Mouse (Mus musculus): ENCODE measurements at regions not wholly inside any gene's neighbourhood (a gene's known extent, or its start where the extent isn't known, plus 50 kb on each side); places are given as distances from the start of the nearest gene placed in this dataset.
"Not testable (repeated sequence)": the region's sequence is repeated elsewhere in the genome, so short reads cannot be mapped to it uniquely, and the experiment has no call there.

GRCm38 (mm10) chr7:116754556-116754955, 250.4 kb downstream of the Nucb2 start:
- Histone ChIP-seq H3K9me3 (ENCODE audit: control insufficient read depth, low read length) (no peaks in the 10 kb centered on the region), H3K4me3 (ENCODE audit: low read depth, low read length) (no peak overlapping the region), H3K4me2 (ENCODE audit: low read length) (no peak overlapping the region), H3K4me1 (replicated peaks; ENCODE audit: control insufficient read depth, insufficient read depth, low read length) (no peaks in the 10 kb centered on the region), H3K36me3 (ENCODE audit: control insufficient read depth, insufficient read depth, low read length) (no peaks in the 10 kb centered on the region), H3K9ac (ENCODE audit: low read length) (no peak overlapping the region), H3K27ac (ENCODE audit: low read depth) (no peak overlapping the region), H3K27me3 (replicated peaks; ENCODE audit: control insufficient read depth, insufficient read depth, low read length) (no peaks in the 10 kb centered on the region)
- DNase-seq (ENCODE audit: low spot score): no peak
- no peak for ATAC-seq (replicated peaks; ENCODE audit: low FRiP score, low TSS enrichment, low read depth)

DNA sequence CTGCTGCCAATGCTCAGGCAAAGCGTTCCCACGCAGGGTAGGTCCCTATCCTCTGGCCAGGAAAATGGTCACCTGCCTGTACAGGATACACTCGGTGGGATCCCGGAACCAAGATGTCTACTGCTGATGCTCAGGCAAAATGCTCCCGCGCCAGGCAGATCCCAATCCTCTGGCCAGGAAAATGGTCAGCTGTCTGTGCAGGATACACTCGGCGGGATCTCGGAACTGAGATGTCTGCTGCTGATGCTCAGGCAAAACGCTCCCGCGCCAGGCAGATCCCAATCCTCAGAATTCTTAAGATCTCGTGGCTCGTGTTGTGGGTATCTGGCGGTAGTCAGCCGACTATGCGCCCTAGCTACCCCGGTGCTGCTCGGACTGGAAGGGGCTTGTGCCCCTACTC, 288.0 kb downstream of the Nucb2 start:
- H3K27me3 ChIP-seq (replicated peaks; ENCODE audit: control insufficient read depth, insufficient read depth, low read length); H3K9me3 ChIP-seq (ENCODE audit: control insufficient read depth, low read length); H3K4me2 ChIP-seq (ENCODE audit: low read length); H3K9ac ChIP-seq (ENCODE audit: low read length); H3K36me3 ChIP-seq (ENCODE audit: control insufficient read depth, insufficient read depth, low read length); H3K4me1 ChIP-seq (replicated peaks; ENCODE audit: control insufficient read depth, insufficient read depth, low read length); DNase-seq (ENCODE audit: low spot score); H3K27ac ChIP-seq (ENCODE audit: low read depth); ATAC-seq (replicated peaks; ENCODE audit: low FRiP score, low TSS enrichment, low read depth); H3K4me3 ChIP-seq (ENCODE audit: low read depth, low read length): not testable (repeated sequence)
- WGBS: 87% methylated on average over 19 of the region's 19 CpGs

- Histone ChIP-seq H3K9ac (ENCODE audit: low read length) (no peak overlapping the region), H3K4me3 (ENCODE audit: low read depth, low read length) (no peak overlapping the region), H3K9me3 (ENCODE audit: control insufficient read depth, low read length) (no peaks in the 10 kb centered on the region), H3K27ac (ENCODE audit: low read depth) (no peak overlapping the region), H3K27me3 (replicated peaks; ENCODE audit: control insufficient read depth, insufficient read depth, low read length) (no peaks in the 10 kb centered on the region), H3K4me1 (replicated peaks; ENCODE audit: control insufficient read depth, insufficient read depth, low read length) (no peaks in the 10 kb centered on the region), H3K4me2 (ENCODE audit: low read length) (no peak overlapping the region), H3K36me3 (ENCODE audit: control insufficient read depth, insufficient read depth, low read length) (no peaks in the 10 kb centered on the region)
- DNase-seq (ENCODE audit: low spot score) (no peak), ATAC-seq (replicated peaks; ENCODE audit: low FRiP score, low TSS enrichment, low read depth) (no peak)
- WGBS: 72% methylated on average over 3 of the region's 3 CpGs
Measured at GRCm38 (mm10) chr7:116808475-116808874, 304.3 kb downstream of the Nucb2 start.

DNA sequence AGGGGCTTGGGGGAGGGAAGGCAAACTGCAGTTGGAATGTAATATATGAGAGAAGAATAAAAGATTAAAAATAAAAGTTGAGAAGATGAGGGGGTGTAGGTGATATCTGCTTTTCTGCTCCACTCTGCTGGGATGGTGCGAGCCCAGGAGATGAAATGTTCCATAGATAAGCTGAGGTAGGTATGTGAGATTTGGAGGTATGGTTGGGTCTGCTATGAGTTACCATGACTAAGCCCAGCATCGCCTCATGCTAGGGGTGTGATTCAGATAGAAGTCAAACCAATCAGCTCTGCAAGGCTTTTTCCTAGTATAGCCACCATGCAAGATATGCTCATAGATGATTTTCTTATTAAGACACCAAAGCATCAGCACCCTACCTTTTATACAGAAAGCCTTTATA, 312.3 kb downstream of the Nucb2 start:
- ATAC-seq (replicated peaks; ENCODE audit: low FRiP score, low TSS enrichment, low read depth) (no peak), DNase-seq (ENCODE audit: low spot score) (no peak)
- WGBS: 93% methylated on average over 2 of the region's 2 CpGs
- no peaks in the 10 kb centered on the region for H3K4me1 ChIP-seq (replicated peaks; ENCODE audit: control insufficient read depth, insufficient read depth, low read length)
- no peaks in the 10 kb centered on the region for H3K36me3 ChIP-seq (ENCODE audit: control insufficient read depth, insufficient read depth, low read length)
- H3K9me3 ChIP-seq (ENCODE audit: control insufficient read depth, low read length): no peaks in the 10 kb centered on the region
- no peaks in the 10 kb centered on the region for H3K27me3 ChIP-seq (replicated peaks; ENCODE audit: control insufficient read depth, insufficient read depth, low read length)
- H3K4me3 ChIP-seq (ENCODE audit: low read depth, low read length): no peak overlapping the region
- H3K4me2 ChIP-seq (ENCODE audit: low read length): no peak overlapping the region
- H3K27ac ChIP-seq (ENCODE audit: low read depth): no peak overlapping the region
- H3K9ac ChIP-seq (ENCODE audit: low read length): no peak overlapping the region

- H3K4me2 ChIP-seq (ENCODE audit: low read length): no peak overlapping the region
- no peaks in the 10 kb centered on the region for H3K27me3 ChIP-seq (replicated peaks; ENCODE audit: control insufficient read depth, insufficient read depth, low read length)
- 75% methylated on average over 7 of the region's 7 CpGs for WGBS
- no peaks in the 10 kb centered on the region for H3K4me1 ChIP-seq (replicated peaks; ENCODE audit: control insufficient read depth, insufficient read depth, low read length)
- no peaks in the 10 kb centered on the region for H3K36me3 ChIP-seq (ENCODE audit: control insufficient read depth, insufficient read depth, low read length)
- no peak overlapping the region for H3K9ac ChIP-seq (ENCODE audit: low read length)
- no peak for ATAC-seq (replicated peaks; ENCODE audit: low FRiP score, low TSS enrichment, low read depth)
- no peak overlapping the region for H3K4me3 ChIP-seq (ENCODE audit: low read depth, low read length)
- DNase-seq (ENCODE audit: low spot score): no peak
- H3K9me3 ChIP-seq (ENCODE audit: control insufficient read depth, low read length): no peaks in the 10 kb centered on the region
- H3K27ac ChIP-seq (ENCODE audit: low read depth): no peak overlapping the region
Measured at GRCm38 (mm10) chr7:116817991-116818390, 313.8 kb downstream of the Nucb2 start.

DNA sequence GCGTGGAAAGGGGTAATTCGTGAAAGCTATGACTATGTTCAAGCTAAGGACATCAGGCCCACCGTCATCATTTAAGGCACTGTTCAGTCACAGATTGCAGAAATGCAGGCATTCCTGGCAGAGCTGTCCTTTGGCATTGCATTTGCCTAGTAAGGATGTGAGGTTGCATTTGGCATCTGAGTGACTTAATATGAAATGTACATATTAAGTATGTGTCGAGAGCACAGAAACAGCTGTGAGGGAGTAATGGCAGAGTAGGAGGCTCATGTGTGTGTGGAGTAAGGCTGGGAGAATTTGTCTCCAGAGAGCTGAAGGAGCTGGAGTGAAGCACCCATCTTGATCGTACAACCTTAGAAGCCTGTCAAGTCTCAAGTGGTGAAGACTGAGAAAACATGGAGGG, 316.4 kb downstream of the Nucb2 start:
- Histone ChIP-seq H3K27me3 (replicated peaks; ENCODE audit: control insufficient read depth, insufficient read depth, low read length) (no peaks in the 10 kb centered on the region), H3K4me1 (replicated peaks; ENCODE audit: control insufficient read depth, insufficient read depth, low read length) (no peaks in the 10 kb centered on the region), H3K4me3 (ENCODE audit: low read depth, low read length) (no peak overlapping the region), H3K9ac (ENCODE audit: low read length) (no peak overlapping the region), H3K27ac (ENCODE audit: low read depth) (no peak overlapping the region), H3K9me3 (ENCODE audit: control insufficient read depth, low read length) (no peaks in the 10 kb centered on the region), H3K4me2 (ENCODE audit: low read length) (no peak overlapping the region), H3K36me3 (ENCODE audit: control insufficient read depth, insufficient read depth, low read length) (no peaks in the 10 kb centered on the region)
- WGBS: 90% methylated on average over 5 of the region's 5 CpGs
- ATAC-seq (replicated peaks; ENCODE audit: low FRiP score, low TSS enrichment, low read depth) (no peak), DNase-seq (ENCODE audit: low spot score) (no peak)

DNA sequence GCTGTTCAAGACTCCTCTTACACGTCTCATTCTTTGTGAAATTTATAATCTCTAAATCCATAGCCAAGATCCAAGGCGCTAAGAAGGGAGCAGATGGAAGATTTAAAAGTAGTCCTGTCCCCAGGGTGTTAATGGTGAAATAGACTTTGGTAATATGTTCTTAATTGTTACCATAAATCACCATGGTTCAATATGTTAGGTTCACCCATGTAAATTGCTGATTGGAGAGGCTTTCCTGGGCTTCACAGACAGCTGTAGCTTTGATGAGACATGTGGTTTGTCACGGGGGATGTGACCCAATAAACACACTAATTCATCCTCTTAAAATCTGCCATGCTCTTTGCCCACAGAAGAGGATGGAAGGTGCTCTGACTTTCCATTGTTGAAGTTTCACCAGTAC, 338.7 kb downstream of the Nucb2 start:
- Histone ChIP-seq H3K27me3 (replicated peaks; ENCODE audit: control insufficient read depth, insufficient read depth, low read length) (no peaks in the 10 kb centered on the region), H3K36me3 (ENCODE audit: control insufficient read depth, insufficient read depth, low read length) (no peaks in the 10 kb centered on the region), H3K4me1 (replicated peaks; ENCODE audit: control insufficient read depth, insufficient read depth, low read length) (no peaks in the 10 kb centered on the region), H3K27ac (ENCODE audit: low read depth) (no peak overlapping the region), H3K4me2 (ENCODE audit: low read length) (no peak overlapping the region), H3K9me3 (ENCODE audit: control insufficient read depth, low read length) (no peaks in the 10 kb centered on the region), H3K9ac (ENCODE audit: low read length) (no peak overlapping the region), H3K4me3 (ENCODE audit: low read depth, low read length) (no peak overlapping the region)
- DNase-seq (ENCODE audit: low spot score) (no peak), ATAC-seq (replicated peaks; ENCODE audit: low FRiP score, low TSS enrichment, low read depth) (no peak)
- 50% methylated on average over 3 of the region's 3 CpGs for WGBS

GRCm38 (mm10) chr7:116847846-116848730, 343.9 kb downstream of the Nucb2 start:
- no peaks in the 10 kb centered on the region for H3K27me3 ChIP-seq (replicated peaks; ENCODE audit: control insufficient read depth, insufficient read depth, low read length)
- no peak overlapping the region for H3K4me2 ChIP-seq (ENCODE audit: low read length)
- no peaks in the 10 kb centered on the region for H3K9me3 ChIP-seq (ENCODE audit: control insufficient read depth, low read length)
- no peak overlapping the region for H3K27ac ChIP-seq (ENCODE audit: low read depth)
- DNase-seq (ENCODE audit: low spot score) (no peak), ATAC-seq (replicated peaks; ENCODE audit: low FRiP score, low TSS enrichment, low read depth) (no peak)
- H3K36me3 ChIP-seq (ENCODE audit: control insufficient read depth, insufficient read depth, low read length): no peaks in the 10 kb centered on the region
- H3K4me3 ChIP-seq (ENCODE audit: low read depth, low read length): no peak overlapping the region
- H3K9ac ChIP-seq (ENCODE audit: low read length): no peak overlapping the region
- 81% methylated on average over 17 of the region's 17 CpGs for WGBS
- no peaks in the 10 kb centered on the region for H3K4me1 ChIP-seq (replicated peaks; ENCODE audit: control insufficient read depth, insufficient read depth, low read length)

- WGBS: 88% methylated on average over 3 of the region's 3 CpGs
- H3K27me3 ChIP-seq (replicated peaks; ENCODE audit: control insufficient read depth, insufficient read depth, low read length): no peaks in the 10 kb centered on the region
- ATAC-seq (replicated peaks; ENCODE audit: low FRiP score, low TSS enrichment, low read depth) (no peak), DNase-seq (ENCODE audit: low spot score) (no peak)
- no peak overlapping the region for H3K27ac ChIP-seq (ENCODE audit: low read depth)
- H3K9ac ChIP-seq (ENCODE audit: low read length): no peak overlapping the region
- no peaks in the 10 kb centered on the region for H3K9me3 ChIP-seq (ENCODE audit: control insufficient read depth, low read length)
- no peaks in the 10 kb centered on the region for H3K36me3 ChIP-seq (ENCODE audit: control insufficient read depth, insufficient read depth, low read length)
- no peaks in the 10 kb centered on the region for H3K4me1 ChIP-seq (replicated peaks; ENCODE audit: control insufficient read depth, insufficient read depth, low read length)
- no peak overlapping the region for H3K4me2 ChIP-seq (ENCODE audit: low read length)
- no peak overlapping the region for H3K4me3 ChIP-seq (ENCODE audit: low read depth, low read length)
Measured at GRCm38 (mm10) chr7:116853351-116853750, 349.2 kb downstream of the Nucb2 start.

Data from intestine, embryonic 14.5 days (tissue).